Mouse (Mus musculus): Measurements from ENCODE around the gene Zfp536. TPM values are rescaled to one million over a fixed set of nuclear protein-coding genes. Genes with fewer than 3 reads are reported as not detected.
"Not testable (repeated sequence)": the region's sequence is repeated elsewhere in the genome, so short reads cannot be mapped to it uniquely, and the experiment has no call there.

Gene Zfp536
- total RNA-seq, 2 experiments from 2014 or later: 29.8 to 33.2 TPM

- DNase-seq (ENCODE audit: extremely low spot score in 1 of 2, low spot score in 2 of 2): no peak
- intact Hi-C loops (cut with DNase I): no loop called here
These were observed 54.6 kb downstream of the Zfp536 start for GRCm38 (mm10) chr7:37718671-37719402.

- DNase-seq (ENCODE audit: extremely low spot score in 1 of 2, low spot score in 2 of 2): no peak
- intact Hi-C loops (cut with DNase I): no loop called here
These were observed 56.4 kb downstream of the Zfp536 start for GRCm38 (mm10) chr7:37717071-37717470.

GRCm38 (mm10) chr7:37716626-37717025, 56.8 kb downstream of the Zfp536 start:
- intact Hi-C loops (cut with DNase I): no loop called here

GRCm38 (mm10) chr7:37704464-37704863, 69.0 kb downstream of the Zfp536 start:
- no peak for DNase-seq (ENCODE audit: extremely low spot score in 1 of 2, low spot score in 2 of 2)
- intact Hi-C loops (cut with DNase I): no loop called here

More at GRCm38 (mm10) chr7:37716626-37717025, 56.8 kb downstream of the Zfp536 start:
- DNase-seq (ENCODE audit: extremely low spot score in 1 of 2, low spot score in 2 of 2): no peak

GRCm38 (mm10) chr7:37697378-37697777, 76.1 kb downstream of the Zfp536 start:
- DNase-seq (ENCODE audit: extremely low spot score in 1 of 2, low spot score in 2 of 2); intact Hi-C loops (cut with DNase I): not testable (repeated sequence)

- intact Hi-C loops (cut with DNase I): no loop called here
- DNase-seq (ENCODE audit: extremely low spot score in 1 of 2, low spot score in 2 of 2): no peak
These were observed 78.4 kb downstream of the Zfp536 start for GRCm38 (mm10) chr7:37695066-37695465.

GRCm38 (mm10) chr7:37690606-37691005, 82.8 kb downstream of the Zfp536 start:
- intact Hi-C loops (cut with DNase I): no loop called here
- DNase-seq (ENCODE audit: extremely low spot score in 1 of 2, low spot score in 2 of 2): no peak

- intact Hi-C loops (cut with DNase I): no loop called here
- DNase-seq (ENCODE audit: extremely low spot score in 1 of 2, low spot score in 2 of 2): no peak
These were observed 83.7 kb downstream of the Zfp536 start for GRCm38 (mm10) chr7:37689561-37690305.

GRCm38 (mm10) chr7:37689107-37689511, 84.3 kb downstream of the Zfp536 start:
- DNase-seq (ENCODE audit: extremely low spot score in 1 of 2, low spot score in 2 of 2): no peak
- intact Hi-C loops (cut with DNase I): no loop called here

- intact Hi-C loops (cut with DNase I): no loop called here
These were observed 87.1 kb downstream of the Zfp536 start for GRCm38 (mm10) chr7:37686366-37686765.

GRCm38 (mm10) chr7:37685247-37685646, 88.2 kb downstream of the Zfp536 start:
- intact Hi-C loops (cut with DNase I): no loop called here
- DNase-seq (ENCODE audit: extremely low spot score in 1 of 2, low spot score in 2 of 2): no peak

More at GRCm38 (mm10) chr7:37686366-37686765, 87.1 kb downstream of the Zfp536 start:
- no peak for DNase-seq (ENCODE audit: extremely low spot score in 1 of 2, low spot score in 2 of 2)

GRCm38 (mm10) chr7:37681335-37681734, 92.1 kb downstream of the Zfp536 start:
- intact Hi-C loops (cut with DNase I): no loop called here
- DNase-seq (ENCODE audit: extremely low spot score in 1 of 2, low spot score in 2 of 2): no peak

GRCm38 (mm10) chr7:37663676-37664365, 109.6 kb downstream of the Zfp536 start:
- intact Hi-C loops (cut with DNase I): no loop called here
- DNase-seq (ENCODE audit: extremely low spot score in 1 of 2, low spot score in 2 of 2): no peak

- intact Hi-C loops (cut with DNase I): no loop called here
- no peak for DNase-seq (ENCODE audit: extremely low spot score in 1 of 2, low spot score in 2 of 2)
These were observed 124.8 kb downstream of the Zfp536 start for GRCm38 (mm10) chr7:37648671-37649070.

- DNase-seq (ENCODE audit: extremely low spot score in 1 of 2, low spot score in 2 of 2): peak in 1 of 2 experiments; percentile 29
- intact Hi-C loops (cut with DNase I): no loop called here
These were observed 125.4 kb downstream of the Zfp536 start for GRCm38 (mm10) chr7:37647917-37648615.

GRCm38 (mm10) chr7:37639740-37640397, 133.6 kb downstream of the Zfp536 start:
- intact Hi-C loops (cut with DNase I): no loop called here

GRCm38 (mm10) chr7:37634812-37635211, 138.6 kb downstream of the Zfp536 start:
- DNase-seq (ENCODE audit: extremely low spot score in 1 of 2, low spot score in 2 of 2): no peak
- intact Hi-C loops (cut with DNase I): no loop called here

More at GRCm38 (mm10) chr7:37639740-37640397, 133.6 kb downstream of the Zfp536 start:
- no peak for DNase-seq (ENCODE audit: extremely low spot score in 1 of 2, low spot score in 2 of 2)

- intact Hi-C loops (cut with DNase I): no loop called here
- no peak for DNase-seq (ENCODE audit: extremely low spot score in 1 of 2, low spot score in 2 of 2)
These were observed 143.0 kb downstream of the Zfp536 start for GRCm38 (mm10) chr7:37630410-37630809.

Data from left cerebral cortex, postnatal 10 days (tissue).